Mouse (Mus musculus): ENCODE results near the gene Nostrin.

GRCm38 (mm10) chr2:69228635-69229034 is 93.0 kb downstream of the Nostrin start:
- TF ChIP-seq CTCF (conservative IDR thresholded peaks at IDR 0.05; ENCODE audit: low read length) (no peak), POU5F1 (IDR thresholded peaks at IDR 0.05; ENCODE audit: borderline replicate concordance, low read length) (no peak), NANOG (IDR thresholded peaks at IDR 0.05; ENCODE audit: borderline replicate concordance, low read length) (no peak)
